Mouse (Mus musculus) MEL (cell line): ENCODE results near the gene Rbm28. TPM values are rescaled to one million over a fixed set of nuclear protein-coding genes. Genes with fewer than 3 reads are reported as not detected.

Experiments used
- DNase-seq: peaks from one replicate; pipeline ENCODE4 v3.0.0; 2011; ENCODE audit warnings: low read depth, low spot score
- H3K27ac ChIP-seq: 2 replicates; pipeline ENCODE4 v1.5.1; 2012; ENCODE audit warnings: low read depth, mild to moderate bottlenecking, control low read depth, low read length, moderate library complexity; ENCODE audit not compliant: control insufficient read depth
- H3K27me3 ChIP-seq, 2 experiments: fragments of 150-350 bp in 1 of 2; sonication (generic) in 1 of 2; 2 replicates each; pipeline ENCODE4 v1.6.1; 2012; ENCODE audit warnings: low read length in 2 of 2, mild to moderate bottlenecking in 2 of 2, improper control_type of control experiment in 1 of 2, moderate library complexity in 1 of 2; ENCODE audit not compliant: insufficient read depth in 2 of 2, control insufficient read depth in 1 of 2
- H3K36me3 ChIP-seq, 2 experiments: 2 replicates each; pipeline ENCODE4 v1.6.1; 2012 to 2014; ENCODE audit warnings: low read length in 2 of 2, improper control_type of control experiment in 1 of 2, inconsistent platforms in 1 of 2, mild to moderate bottlenecking in 1 of 2; ENCODE audit not compliant: insufficient read depth in 2 of 2, control insufficient read depth in 1 of 2
- H3K4me1 ChIP-seq, 2 experiments: fragments of 150-350 bp in 1 of 2; sonication (generic) in 1 of 2; 2 replicates each; pipeline ENCODE4 v1.6.1; 2012; ENCODE audit warnings: low read length in 2 of 2, improper control_type of control experiment in 1 of 2, mild to moderate bottlenecking in 1 of 2; ENCODE audit not compliant: insufficient read depth in 2 of 2, control insufficient read depth in 1 of 2
- H3K4me3 ChIP-seq, 2 experiments: fragments of 150-350 bp in 1 of 2; sonication (generic) in 1 of 2; 2 replicates each; pipeline ENCODE4 v1.5.1; 2012; ENCODE audit warnings: low read depth in 2 of 2, low read length in 2 of 2, mild to moderate bottlenecking in 2 of 2, moderate library complexity in 2 of 2, control low read depth in 1 of 2, improper control_type of control experiment in 1 of 2; ENCODE audit not compliant: control insufficient read depth in 1 of 2, insufficient read depth in 1 of 2
- H3K79me2 ChIP-seq: 2 replicates; pipeline ENCODE4 v1.6.1; 2012; ENCODE audit warnings: mild to moderate bottlenecking, low read length, moderate library complexity; ENCODE audit not compliant: control insufficient read depth, poor library complexity, insufficient read depth
- H3K9ac ChIP-seq: 2 replicates; pipeline ENCODE4 v1.6.1; 2012; ENCODE audit warnings: low read depth, mild to moderate bottlenecking, control low read depth, low read length, moderate library complexity; ENCODE audit not compliant: control insufficient read depth, poor library complexity, severe bottlenecking
- H3K9me3 ChIP-seq: fragments of 150-350 bp; sonication (generic); replicated peaks from 2 replicates; pipeline ENCODE4 v1.6.1; 2012; ENCODE audit warnings: mild to moderate bottlenecking, low read length, improper control_type of control experiment, moderate library complexity; ENCODE audit not compliant: insufficient read depth
- BHLHE40 ChIP-seq: IDR thresholded peaks from 2 replicates; pipeline ENCODE4 v1.6.1; 2012; ENCODE audit warnings: low read depth, mild to moderate bottlenecking, inconsistent platforms, low read length, improper control_type of control experiment, borderline replicate concordance
- CHD1 ChIP-seq: IDR thresholded peaks from 2 replicates; pipeline ENCODE4 v1.6.1; 2012; ENCODE audit warnings: low read depth, mild to moderate bottlenecking, inconsistent platforms, low read length, improper control_type of control experiment
- CTCF ChIP-seq, 3 experiments: IDR thresholded peaks in 2 of 3; conservative IDR thresholded peaks in 1 of 3; 2 replicates each; pipeline ENCODE4 v1.5.1; 2011 to 2012; ENCODE audit warnings: low read length in 3 of 3, low read depth in 2 of 3, mild to moderate bottlenecking in 2 of 3, improper control_type of control experiment in 1 of 3, inconsistent platforms in 1 of 3, mixed read lengths in 1 of 3, moderate library complexity in 1 of 3; ENCODE audit not compliant: control insufficient read depth in 1 of 3, insufficient read depth in 1 of 3, poor library complexity in 1 of 3, severe bottlenecking in 1 of 3
- E2F4 ChIP-seq: IDR thresholded peaks from 2 replicates; pipeline ENCODE4 v1.6.1; 2011; ENCODE audit warnings: low read depth, low read length, improper control_type of control experiment, borderline replicate concordance
- ELF1 ChIP-seq: IDR thresholded peaks from 2 replicates; pipeline ENCODE4 v1.6.1; 2014; ENCODE audit warnings: low read depth, mild to moderate bottlenecking, inconsistent platforms, low read length, improper control_type of control experiment, moderate library complexity
- ETS1 ChIP-seq: IDR thresholded peaks from 2 replicates; pipeline ENCODE4 v1.6.1; 2012; ENCODE audit warnings: low read depth, mild to moderate bottlenecking, inconsistent platforms, low read length, improper control_type of control experiment, moderate library complexity
- GATA1 ChIP-seq: IDR thresholded peaks from 2 replicates; pipeline ENCODE4 v1.6.1; 2011; ENCODE audit warnings: low read depth, low read length, improper control_type of control experiment
- HCFC1 ChIP-seq: IDR thresholded peaks from 2 replicates; pipeline ENCODE4 v1.6.1; 2012; ENCODE audit warnings: low read depth, mild to moderate bottlenecking, inconsistent platforms, low read length, improper control_type of control experiment, moderate library complexity
- MAFK ChIP-seq: IDR thresholded peaks from 2 replicates; pipeline ENCODE4 v1.6.1; 2011; ENCODE audit warnings: low read depth, mild to moderate bottlenecking, low read length, improper control_type of control experiment, borderline replicate concordance
- MAX ChIP-seq: IDR thresholded peaks from 2 replicates; pipeline ENCODE4 v1.6.1; 2011; ENCODE audit warnings: low read length, improper control_type of control experiment
- MAZ ChIP-seq: IDR thresholded peaks from 2 replicates; pipeline ENCODE4 v1.6.1; 2012; ENCODE audit warnings: low read depth, mild to moderate bottlenecking, inconsistent platforms, low read length, improper control_type of control experiment
- MXI1 ChIP-seq: IDR thresholded peaks from 2 replicates; pipeline ENCODE4 v1.6.1; 2011; ENCODE audit warnings: mild to moderate bottlenecking, low read depth, low read length, improper control_type of control experiment
- MYB ChIP-seq: IDR thresholded peaks from 2 replicates; pipeline ENCODE4 v1.6.1; 2011; ENCODE audit warnings: mild to moderate bottlenecking, low read depth, low read length, improper control_type of control experiment
- MYC ChIP-seq: IDR thresholded peaks from 2 replicates; pipeline ENCODE4 v1.6.1; 2011; ENCODE audit warnings: low read depth, mild to moderate bottlenecking, low read length, improper control_type of control experiment, moderate library complexity
- POLR2AphosphoS2 ChIP-seq: IDR thresholded peaks from 2 replicates; pipeline ENCODE4 v1.6.1; 2011; ENCODE audit warnings: low read length, improper control_type of control experiment
- POLR2AphosphoS5 ChIP-seq: IDR thresholded peaks from 2 replicates; pipeline ENCODE4 v1.6.1; 2012; ENCODE audit warnings: low read depth, borderline replicate concordance, mild to moderate bottlenecking, inconsistent platforms, low read length, moderate library complexity, mixed read lengths
- RAD21 ChIP-seq: IDR thresholded peaks from 2 replicates; pipeline ENCODE4 v1.6.1; 2011; ENCODE audit warnings: mild to moderate bottlenecking, low read depth, low read length, improper control_type of control experiment
- RCOR1 ChIP-seq: IDR thresholded peaks from 2 replicates; pipeline ENCODE4 v1.6.1; 2012; ENCODE audit warnings: low read depth, mild to moderate bottlenecking, inconsistent platforms, low read length, improper control_type of control experiment
- SIN3A ChIP-seq: IDR thresholded peaks from 2 replicates; pipeline ENCODE4 v1.6.1; 2012; ENCODE audit warnings: low read length, improper control_type of control experiment, inconsistent platforms
- TCF12 ChIP-seq: IDR thresholded peaks from 2 replicates; pipeline ENCODE4 v1.6.1; 2014; ENCODE audit warnings: low read depth, mild to moderate bottlenecking, inconsistent platforms, low read length, improper control_type of control experiment, moderate library complexity
- UBTF ChIP-seq: IDR thresholded peaks from 2 replicates; pipeline ENCODE4 v1.6.1; 2012; ENCODE audit warnings: low read depth, mild to moderate bottlenecking, inconsistent platforms, low read length, improper control_type of control experiment, moderate library complexity, borderline replicate concordance; ENCODE audit not compliant: insufficient read depth
- USF1 ChIP-seq: IDR thresholded peaks from 2 replicates; pipeline ENCODE4 v1.6.1; 2014; ENCODE audit warnings: low read depth, mild to moderate bottlenecking, inconsistent platforms, low read length, improper control_type of control experiment, moderate library complexity
- USF2 ChIP-seq, 2 experiments: IDR thresholded peaks; 2 replicates each; pipeline ENCODE4 v1.6.1; 2011 to 2012; ENCODE audit warnings: improper control_type of control experiment in 2 of 2, low read length in 2 of 2, borderline replicate concordance in 1 of 2, inconsistent platforms in 1 of 2, low read depth in 1 of 2, mild to moderate bottlenecking in 1 of 2; ENCODE audit not compliant: insufficient read depth in 1 of 2
- ZKSCAN1 ChIP-seq: IDR thresholded peaks from 2 replicates; pipeline ENCODE4 v1.6.1; 2012; ENCODE audit warnings: low read depth, mild to moderate bottlenecking, inconsistent platforms, low read length, improper control_type of control experiment, moderate library complexity
- ZMIZ1 ChIP-seq: IDR thresholded peaks from 2 replicates; pipeline ENCODE4 v1.6.1; 2012; ENCODE audit warnings: low read depth, mild to moderate bottlenecking, inconsistent platforms, low read length, improper control_type of control experiment, moderate library complexity
- ZNF384 ChIP-seq: IDR thresholded peaks from 2 replicates; pipeline ENCODE4 v1.6.1; 2012; ENCODE audit warnings: low read depth, mild to moderate bottlenecking, inconsistent platforms, low read length, improper control_type of control experiment
- polyA plus RNA-seq, 2 experiments: library from polyadenylated mRNA; stranded (reverse) in 1 of 2; unstranded in 1 of 2; fragments of >175 nt in 1 of 2; fragments of >200 nt in 1 of 2; gene quantifications; 2 replicates each; pipeline versions ENCODE4 v1.2.1 to v1.2.4; 2012; ENCODE audit warnings: low replicate concordance in 2 of 2, low read depth in 1 of 2; ENCODE audit not compliant: insufficient read length in 2 of 2, insufficient read depth in 1 of 2, missing spikeins in 1 of 2
- total RNA-seq: library from RNA; depleted of rRNA; stranded (reverse); fragments of 300-350 nt; gene quantifications from 2 replicates; pipeline ENCODE4 v1.2.3, GENCODE M21; 2012

Rbm28 gene
- total and polyA plus RNA-seq, 3 experiments = 48.2 to 312 (median 91.2) TPM

GRCm38 (mm10) chr6:29101248-29101864 lies 63.5 kb downstream of the Rbm28 start:
- Histone ChIP-seq H3K9ac (no peak overlapping the region), H3K27ac (no peak overlapping the region), H3K36me3 (no peaks in the 10 kb centered on the region), H3K9me3 (no peaks in the 10 kb centered on the region), H3K4me1 (no peaks in the 10 kb centered on the region), H3K79me2 (no peaks in the 10 kb centered on the region), H3K27me3 (peaks cover 3 to 11% of the 10 kb centered on the region in 2 experiments), H3K4me3 (no peak overlapping the region)
- no peak for TF ChIP-seq USF2 (IDR thresholded peaks at IDR 0.05; ENCODE audit: borderline replicate concordance in 1 of 2, insufficient read depth in 1 of 2, low read depth in 1 of 2, low read length in 2 of 2)
- TF ChIP-seq ETS1 = no peak
- TF ChIP-seq BHLHE40 = no peak
- no peak for TF ChIP-seq TCF12
- no peak for TF ChIP-seq MYB
- TF ChIP-seq MAX = no peak
- TF ChIP-seq MYC = no peak
- no peak for TF ChIP-seq MAFK
- TF ChIP-seq HCFC1 = no peak
- no peak for TF ChIP-seq ZNF384
- TF ChIP-seq MAZ = no peak
- TF ChIP-seq CTCF (IDR thresholded peaks at IDR 0.05 in 2 of 3, conservative IDR thresholded peaks at IDR 0.05 in 1 of 3; ENCODE audit: control insufficient read depth in 1 of 3, insufficient read depth in 1 of 3, low read depth in 2 of 3, low read length in 3 of 3, poor library complexity in 1 of 3, severe bottlenecking in 1 of 3) = no peak
- TF ChIP-seq POLR2AphosphoS5 = no peak
- TF ChIP-seq ZMIZ1 = no peak
- no peak for TF ChIP-seq ELF1
- DNase-seq = no peak

DNA sequence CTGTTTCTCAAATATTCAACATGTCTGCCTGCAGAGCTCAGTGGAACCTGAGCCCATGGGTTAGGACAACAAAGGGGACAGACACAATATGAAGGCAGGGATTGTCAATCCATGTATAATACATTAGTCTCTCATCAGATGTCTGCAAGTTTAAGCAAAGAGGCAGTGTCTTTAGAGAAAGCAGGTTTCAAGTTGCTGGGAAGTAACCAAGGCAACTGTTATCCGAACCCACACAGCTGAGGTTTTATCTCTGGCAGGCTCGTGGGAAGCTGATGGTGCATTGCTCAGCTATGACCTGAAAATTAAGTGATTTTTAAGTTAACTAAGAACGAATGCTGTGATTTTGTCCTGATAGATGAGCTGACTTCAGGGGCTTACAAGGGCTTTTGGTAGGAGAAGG lies 64.4 kb downstream of the Rbm28 start:
- H3K79me2 ChIP-seq = no peaks in the 10 kb centered on the region
- DNase-seq = no peak
- H3K36me3 ChIP-seq = no peaks in the 10 kb centered on the region
- no peaks in the 10 kb centered on the region for H3K9me3 ChIP-seq
- H3K27ac ChIP-seq = no peak overlapping the region
- TF ChIP-seq ELF1 = no peak
- TF ChIP-seq GATA1 = no peak
- no peak for TF ChIP-seq MAX
- no peak for TF ChIP-seq RCOR1
- no peak for TF ChIP-seq MAFK
- TF ChIP-seq TCF12 = no peak
- no peak for TF ChIP-seq ZNF384
- no peak for TF ChIP-seq BHLHE40
- TF ChIP-seq CHD1 = no peak
- TF ChIP-seq USF2 (IDR thresholded peaks at IDR 0.05; ENCODE audit: borderline replicate concordance in 1 of 2, insufficient read depth in 1 of 2, low read depth in 1 of 2, low read length in 2 of 2) = no peak
- TF ChIP-seq RAD21 = no peak
- TF ChIP-seq HCFC1 = no peak
- no peak for TF ChIP-seq MXI1
- no peak for TF ChIP-seq UBTF
- no peak for TF ChIP-seq MYC
- no peak for TF ChIP-seq POLR2AphosphoS2
- no peak for TF ChIP-seq E2F4
- no peak for TF ChIP-seq USF1
- no peak for TF ChIP-seq SIN3A
- TF ChIP-seq ZKSCAN1 = no peak
- H3K27me3 ChIP-seq = peaks cover under 1 to 8% of the 10 kb centered on the region in 2 experiments; a peak in 3 of 4 replicates
- no peak overlapping the region for H3K4me3 ChIP-seq
- no peak overlapping the region for H3K9ac ChIP-seq
- H3K4me1 ChIP-seq = no peaks in the 10 kb centered on the region
